Comparison of ENCODE assay signal across 12 mouse cellular contexts in genomic region chr16:21788581-21788980, GRCm38 (mm10). TPM values are rescaled to one million over a fixed set of nuclear protein-coding genes. Genes with fewer than 3 reads are reported as not detected.
DNase-seq lines count a peak whose midpoint lies in the region; ATAC-seq and TF ChIP-seq lines count a peak whose summit lies in the region.
"Had no signal": no experiment of that assay in that cellular context is flagged by ENCODE, and none has a peak within 500 bp of the region (broad histone marks: within the 10 kb centered on the region; RNA-seq: fewer than 3 reads in every experiment).

No protein-coding gene starts in this region.

- TF ChIP-seq CTCF in intestine, postnatal 0 days (IDR thresholded peaks at IDR 0.05; ENCODE audit: low read depth) = peak; percentile 78

- no peak for ATAC-seq in forebrain, embryonic 15.5 days (replicated peaks)
- no peak for ATAC-seq in forebrain, embryonic 14.5 days
- no peak for ATAC-seq in liver, embryonic 11.5 days (replicated peaks; ENCODE audit: low FRiP score)
- ATAC-seq in intestine, postnatal 0 days = peak; percentile 34; the same call in 1 of the 2 replicates

- no peaks in the 10 kb centered on the region for H3K36me3 ChIP-seq in forebrain, embryonic 15.5 days
- H3K36me3 ChIP-seq in forebrain, embryonic 14.5 days (ENCODE audit: control insufficient read depth, insufficient read depth, low read length) = no peaks in the 10 kb centered on the region
- H3K36me3 ChIP-seq in liver, embryonic 11.5 days (ENCODE audit: control insufficient read depth, insufficient read depth, low read length) = no peaks in the 10 kb centered on the region
- H3K36me3 ChIP-seq in intestine, postnatal 0 days (ENCODE audit: control insufficient read depth, insufficient read depth) = no peaks in the 10 kb centered on the region
- H3K36me3 ChIP-seq: lung, embryonic 15.5 days had no signal

- no peaks in the 10 kb centered on the region for H3K27me3 ChIP-seq in forebrain, embryonic 15.5 days
- H3K27me3 ChIP-seq in forebrain, embryonic 14.5 days (replicated peaks; ENCODE audit: control insufficient read depth, insufficient read depth, low read length) = 0 out of 2 replicates have a peak, but pooled peaks cover 2% of the 10 kb centered on the region
- no peaks in the 10 kb centered on the region for H3K27me3 ChIP-seq in liver, embryonic 11.5 days (replicated peaks; ENCODE audit: control insufficient read depth, insufficient read depth, low read length)
- H3K27me3 ChIP-seq in intestine, postnatal 0 days (replicated peaks; ENCODE audit: control insufficient read depth, insufficient read depth, low read length) = no peaks in the 10 kb centered on the region
- H3K27me3 ChIP-seq: lung, embryonic 15.5 days had no signal

- no peak overlapping the region for H3K27ac ChIP-seq in forebrain, embryonic 15.5 days (replicated peaks)
- H3K27ac ChIP-seq in forebrain, embryonic 14.5 days (ENCODE audit: low read depth, low read length) = no peak overlapping the region
- no peak overlapping the region for H3K27ac ChIP-seq in liver, embryonic 11.5 days (ENCODE audit: low read depth, low read length)
- H3K27ac ChIP-seq in intestine, postnatal 0 days (ENCODE audit: low read depth, low read length) = peak overlapping the region; percentile 79
- H3K27ac ChIP-seq: lung, embryonic 15.5 days had no signal

- peaks cover 14% of the 10 kb centered on the region for H3K4me1 ChIP-seq in forebrain, embryonic 15.5 days
- peaks cover 8% of the 10 kb centered on the region for H3K4me1 ChIP-seq in forebrain, embryonic 14.5 days (ENCODE audit: control insufficient read depth, insufficient read depth, low read length)
- H3K4me1 ChIP-seq in liver, embryonic 11.5 days (replicated peaks; ENCODE audit: control insufficient read depth, insufficient read depth, low read length) = peaks cover 15% of the 10 kb centered on the region
- 0 out of 2 replicates have a peak, but pooled peaks cover 4% of the 10 kb centered on the region for H3K4me1 ChIP-seq in intestine, postnatal 0 days (replicated peaks; ENCODE audit: control insufficient read depth, insufficient read depth, low read length)

- H3K4me2 ChIP-seq in forebrain, embryonic 15.5 days (replicated peaks) = peak overlapping the region; percentile 66; the same call in 1 of the 2 replicates
- H3K4me2 ChIP-seq in forebrain, embryonic 14.5 days (ENCODE audit: low read length) = no peak overlapping the region
- H3K4me2 ChIP-seq in liver, embryonic 11.5 days = no peak overlapping the region
- H3K4me2 ChIP-seq in intestine, postnatal 0 days (replicated peaks; ENCODE audit: low read depth) = peak overlapping the region; percentile 71

- no peak overlapping the region for H3K9ac ChIP-seq in forebrain, embryonic 15.5 days (replicated peaks)
- H3K9ac ChIP-seq in forebrain, embryonic 14.5 days (ENCODE audit: low read length) = no peak overlapping the region
- no peak overlapping the region for H3K9ac ChIP-seq in liver, embryonic 11.5 days (ENCODE audit: low read depth, low read length)
- H3K9ac ChIP-seq in intestine, postnatal 0 days (ENCODE audit: low read depth, low read length) = no peak overlapping the region

- H3K4me3 ChIP-seq in forebrain, embryonic 15.5 days = no peak overlapping the region
- H3K4me3 ChIP-seq in forebrain, embryonic 14.5 days (ENCODE audit: low read depth, low read length) = no peak overlapping the region
- no peak overlapping the region for H3K4me3 ChIP-seq in liver, embryonic 11.5 days (ENCODE audit: low read depth, low read length)
- H3K4me3 ChIP-seq in intestine, postnatal 0 days (ENCODE audit: low read depth, low read length) = no peak overlapping the region

- 50% methylated on average over 3 of the region's 3 CpGs for WGBS in forebrain, embryonic 15.5 days
- WGBS in forebrain, embryonic 14.5 days = 65% methylated on average over 3 of the region's 3 CpGs
- 47% methylated on average over 3 of the region's 3 CpGs for WGBS in liver, embryonic 11.5 days
- 31% methylated on average over 3 of the region's 3 CpGs for WGBS in intestine, postnatal 0 days

- no peak for DNase-seq in forebrain, embryonic 14.5 days (ENCODE audit: low spot score)
- DNase-seq in liver = peak; percentile 17
- no peak for DNase-seq in liver, embryonic 11.5 days (ENCODE audit: low spot score)
- peak; percentile 27 for DNase-seq in retina, postnatal 1 day
- no peak for DNase-seq in gastrocnemius, postnatal 10 days
- no peak for DNase-seq in cerebellum, postnatal 36 days
- DNase-seq: adrenal gland, postnatal 36 days; cerebellum, adult 9-10 months had no signal

- H3K9me3 ChIP-seq in forebrain, embryonic 15.5 days = no peaks in the 10 kb centered on the region
- no peaks in the 10 kb centered on the region for H3K9me3 ChIP-seq in forebrain, embryonic 14.5 days (replicated peaks; ENCODE audit: control insufficient read depth, low read length)
- H3K9me3 ChIP-seq in liver, embryonic 11.5 days (ENCODE audit: control insufficient read depth, low read length) = no peaks in the 10 kb centered on the region
- no peaks in the 10 kb centered on the region for H3K9me3 ChIP-seq in intestine, postnatal 0 days (ENCODE audit: control insufficient read depth)
- H3K9me3 ChIP-seq: lung, embryonic 15.5 days had no signal

RNA-seq across cellular contexts. Expression of gene Ehhadh, which starts 1.0 kb away (rescaled TPM):
- 0.51 and 0.85 TPM in 2 replicates for polyA plus RNA-seq in forebrain, embryonic 15.5 days (2015; fragmentation: Nextera tagmentation; extraction: Ambion mirVana)
- 0.77 and 0.97 TPM in 2 replicates for polyA plus RNA-seq in forebrain, embryonic 14.5 days (2014; fragmentation: Nextera tagmentation; extraction: Ambion mirVana)
- polyA plus RNA-seq in liver, embryonic 11.5 days (2014; fragmentation: Nextera tagmentation; extraction: Ambion mirVana) = 5.3 and 6.7 TPM in 2 replicates
- 36.4 and 38.3 TPM in 2 replicates for polyA plus RNA-seq in intestine, postnatal 0 days (2015; fragmentation: Nextera tagmentation; extraction: Ambion mirVana)
- 1 to 10 TPM; 3.2 to 3.4 TPM for total RNA-seq in gastrocnemius, postnatal 10 days (2021)

RNA-seq across cellular contexts. Expression of gene Map3k13, which starts 5.6 kb away (rescaled TPM):
- 5.7 and 5.8 TPM in 2 replicates for polyA plus RNA-seq in forebrain, embryonic 15.5 days (2015; fragmentation: Nextera tagmentation; extraction: Ambion mirVana)
- polyA plus RNA-seq in forebrain, embryonic 14.5 days (2014; fragmentation: Nextera tagmentation; extraction: Ambion mirVana) = 4.2 and 6.2 TPM in 2 replicates
- 0.55 and 0.59 TPM in 2 replicates for polyA plus RNA-seq in liver, embryonic 11.5 days (2014; fragmentation: Nextera tagmentation; extraction: Ambion mirVana)
- polyA plus RNA-seq in intestine, postnatal 0 days (2015; fragmentation: Nextera tagmentation; extraction: Ambion mirVana) = 4.7 and 5.6 TPM in 2 replicates
- under 1 TPM; 0.38 to 0.52 TPM for total RNA-seq in gastrocnemius, postnatal 10 days (2021)
- total RNA-seq: granulocyte monocyte progenitor cell, adult 5-6 weeks had no signal

Comparison
In these comparisons a context has a peak if more than half of its experiments do, and no peak if none do; other contexts are left out.
1. H3K4me2 ChIP-seq: peak in forebrain, embryonic 15.5 days (single experiment) and intestine, postnatal 0 days (single experiment); none in forebrain, embryonic 14.5 days (single experiment) and liver, embryonic 11.5 days (single experiment).
2. DNase-seq: peak in liver (single experiment) and retina, postnatal 1 day (single experiment); none in forebrain, embryonic 14.5 days (single experiment), liver, embryonic 11.5 days (single experiment), gastrocnemius, postnatal 10 days (single experiment) and cerebellum, postnatal 36 days (0 of 2).